Mouse (Mus musculus): ENCODE data around the gene Prkd3. TPM values are rescaled to one million over a fixed set of nuclear protein-coding genes. Genes with fewer than 3 reads are reported as not detected.

Prkd3 gene
- polyA plus RNA-seq, 2 experiments = 38.5 to 43.2 TPM

GRCm38 (mm10) chr17:78937229-78937853 lies 83.3 kb downstream of the Prkd3 start:
- no peak for ATAC-seq (ENCODE audit: low FRiP score, low read depth)
- H3K27ac ChIP-seq (replicated peaks; ENCODE audit: low read depth, low read length) = no peak overlapping the region
- WGBS = 11% methylated on average over 26 of the region's 26 CpGs

GRCm38 (mm10) chr17:78936466-78937228 lies 84.0 kb downstream of the Prkd3 start, which contains the start of the genes Cebpz and Ndufaf7:
Gene Cebpz, minus strand, starts transcription at chr17:78937066.
Gene Ndufaf7, plus strand, starts transcription at chr17:78937136.
- DNase-seq (ENCODE audit: low spot score) = peak; percentile 97
- Histone ChIP-seq H3K36me3 (ENCODE audit: control insufficient read depth, insufficient read depth, low read length) (peaks cover 35% of the 10 kb centered on the region), H3K4me2 (replicated peaks; ENCODE audit: low read depth, low read length, severe bottlenecking) (peak within 1 kb of the TSS; percentile 60), H3K27ac (replicated peaks; ENCODE audit: low read depth, low read length) (no peak within 1 kb of the TSS), H3K27me3 (ENCODE audit: control insufficient read depth, insufficient read depth, low read length) (no peaks in the 10 kb centered on the region), H3K4me1 (ENCODE audit: control insufficient read depth, insufficient read depth, low read length) (peaks cover 5% of the 10 kb centered on the region), H3K4me3 (replicated peaks; ENCODE audit: low read length) (peak within 1 kb of the TSS; percentile 79), H3K9me3 (ENCODE audit: control insufficient read depth, low read length) (no peaks in the 10 kb centered on the region), H3K9ac (ENCODE audit: low read depth, low read length, severe bottlenecking) (peak within 1 kb of the TSS; percentile 82)
- peak; percentile 100 for ATAC-seq (ENCODE audit: low FRiP score, low read depth)
- peak; percentile 77; the same call in 1 of the 2 replicates for TF ChIP-seq POLR2A (IDR thresholded peaks at IDR 0.05; ENCODE audit: borderline replicate concordance, extremely low read depth, insufficient read depth, insufficient read length)
- under 1% methylated on average over 45 of the region's 45 CpGs for WGBS

More at GRCm38 (mm10) chr17:78937229-78937853, 83.3 kb downstream of the Prkd3 start:
- DNase-seq (ENCODE audit: low spot score) = no peak
- no peak for TF ChIP-seq POLR2A (IDR thresholded peaks at IDR 0.05; ENCODE audit: borderline replicate concordance, extremely low read depth, insufficient read depth, insufficient read length)
- Histone ChIP-seq H3K27me3 (ENCODE audit: control insufficient read depth, insufficient read depth, low read length) (no peaks in the 10 kb centered on the region), H3K36me3 (ENCODE audit: control insufficient read depth, insufficient read depth, low read length) (peaks cover 29% of the 10 kb centered on the region), H3K4me2 (replicated peaks; ENCODE audit: low read depth, low read length, severe bottlenecking) (peak overlapping the region; percentile 60), H3K9ac (ENCODE audit: low read depth, low read length, severe bottlenecking) (peak overlapping the region; percentile 82), H3K4me1 (ENCODE audit: control insufficient read depth, insufficient read depth, low read length) (peaks cover 5% of the 10 kb centered on the region), H3K4me3 (replicated peaks; ENCODE audit: low read length) (peak overlapping the region; percentile 79), H3K9me3 (ENCODE audit: control insufficient read depth, low read length) (no peaks in the 10 kb centered on the region)

DNA sequence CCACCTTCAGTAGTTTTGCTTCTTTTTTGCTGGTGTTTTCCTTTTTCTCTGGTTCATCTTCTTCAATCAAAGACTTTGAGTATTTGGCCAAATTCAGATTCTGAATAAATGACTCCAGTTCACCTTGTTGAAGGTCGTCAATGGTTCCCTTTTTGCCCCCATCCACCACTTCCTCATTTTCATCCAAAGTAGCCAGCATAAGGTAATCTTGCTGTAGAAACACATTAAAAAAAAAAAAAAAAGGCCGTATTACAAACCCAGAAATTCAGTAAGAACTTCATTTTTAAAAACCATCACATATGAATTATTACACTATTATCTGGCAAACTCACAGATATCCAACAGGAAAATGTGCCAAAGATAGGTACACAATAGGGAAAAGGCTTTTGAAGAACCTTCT lies 84.8 kb downstream of the Prkd3 start:
- H3K9me3 ChIP-seq (ENCODE audit: control insufficient read depth, low read length) = no peaks in the 10 kb centered on the region
- 77% methylated on average over 2 of the region's 2 CpGs for WGBS
- no peak overlapping the region; the same call in 1 of the 2 replicates for H3K9ac ChIP-seq (ENCODE audit: low read depth, low read length, severe bottlenecking)
- peak overlapping the region; percentile 79 for H3K4me3 ChIP-seq (replicated peaks; ENCODE audit: low read length)
- peaks cover 5% of the 10 kb centered on the region for H3K4me1 ChIP-seq (ENCODE audit: control insufficient read depth, insufficient read depth, low read length)
- ATAC-seq (ENCODE audit: low FRiP score, low read depth) (no peak), DNase-seq (ENCODE audit: low spot score) (no peak)
- H3K27me3 ChIP-seq (ENCODE audit: control insufficient read depth, insufficient read depth, low read length) = no peaks in the 10 kb centered on the region
- H3K27ac ChIP-seq (replicated peaks; ENCODE audit: low read depth, low read length) = no peak overlapping the region
- TF ChIP-seq POLR2A (IDR thresholded peaks at IDR 0.05; ENCODE audit: borderline replicate concordance, extremely low read depth, insufficient read depth, insufficient read length) = no peak
- peak overlapping the region; percentile 60 for H3K4me2 ChIP-seq (replicated peaks; ENCODE audit: low read depth, low read length, severe bottlenecking)
- H3K36me3 ChIP-seq (ENCODE audit: control insufficient read depth, insufficient read depth, low read length) = peaks cover 42% of the 10 kb centered on the region

- ATAC-seq (ENCODE audit: low FRiP score, low read depth) (no peak), DNase-seq (ENCODE audit: low spot score) (no peak)
- no peaks in the 10 kb centered on the region for H3K27me3 ChIP-seq (ENCODE audit: control insufficient read depth, insufficient read depth, low read length)
- H3K9ac ChIP-seq (ENCODE audit: low read depth, low read length, severe bottlenecking) = no peak overlapping the region
- WGBS = 51% methylated on average over 6 of the region's 6 CpGs
- peaks cover 35% of the 10 kb centered on the region for H3K36me3 ChIP-seq (ENCODE audit: control insufficient read depth, insufficient read depth, low read length)
- H3K4me3 ChIP-seq (replicated peaks; ENCODE audit: low read length) = 0 out of 2 replicates have a peak overlapping the region, but pooled peaks have one; percentile 61
- H3K4me2 ChIP-seq (replicated peaks; ENCODE audit: low read depth, low read length, severe bottlenecking) = peak overlapping the region; percentile 3; the same call in 1 of the 2 replicates
- no peaks in the 10 kb centered on the region for H3K9me3 ChIP-seq (ENCODE audit: control insufficient read depth, low read length)
- H3K4me1 ChIP-seq (ENCODE audit: control insufficient read depth, insufficient read depth, low read length) = 0 out of 2 replicates have a peak, but pooled peaks cover 4% of the 10 kb centered on the region
- no peak overlapping the region for H3K27ac ChIP-seq (replicated peaks; ENCODE audit: low read depth, low read length)
- TF ChIP-seq POLR2A (IDR thresholded peaks at IDR 0.05; ENCODE audit: borderline replicate concordance, extremely low read depth, insufficient read depth, insufficient read length) = no peak
Measured at GRCm38 (mm10) chr17:78917696-78918095, 102.9 kb downstream of the Prkd3 start.

DNA sequence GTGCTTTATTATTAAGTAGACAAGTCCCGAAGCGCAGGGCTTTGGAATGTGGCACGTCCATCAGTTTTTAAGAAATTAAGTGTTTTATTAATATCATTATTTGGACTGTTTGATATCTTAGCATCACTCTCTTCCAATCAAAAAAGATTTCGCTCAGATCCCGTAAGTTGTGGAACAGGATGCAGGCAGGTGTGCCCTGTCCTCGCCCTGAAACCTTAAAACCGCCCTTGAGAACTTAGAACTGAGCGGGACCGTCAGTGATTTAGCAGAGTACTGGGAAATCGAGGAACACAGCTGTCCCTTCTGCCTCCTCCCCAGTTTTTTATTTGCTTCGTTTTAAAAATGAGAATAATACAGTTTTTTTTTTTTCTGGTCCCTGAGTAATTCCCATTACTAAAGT lies 103.7 kb downstream of the Prkd3 start:
- Histone ChIP-seq H3K4me2 (replicated peaks; ENCODE audit: low read depth, low read length, severe bottlenecking) (peak overlapping the region; percentile 72), H3K4me1 (ENCODE audit: control insufficient read depth, insufficient read depth, low read length) (0 out of 2 replicates have a peak, but pooled peaks cover 4% of the 10 kb centered on the region), H3K9me3 (ENCODE audit: control insufficient read depth, low read length) (no peaks in the 10 kb centered on the region), H3K4me3 (replicated peaks; ENCODE audit: low read length) (peak overlapping the region; percentile 61), H3K9ac (ENCODE audit: low read depth, low read length, severe bottlenecking) (peak overlapping the region; percentile 69), H3K36me3 (ENCODE audit: control insufficient read depth, insufficient read depth, low read length) (peaks cover 29% of the 10 kb centered on the region), H3K27ac (replicated peaks; ENCODE audit: low read depth, low read length) (peak overlapping the region; percentile 77), H3K27me3 (ENCODE audit: control insufficient read depth, insufficient read depth, low read length) (no peaks in the 10 kb centered on the region)
- ATAC-seq (ENCODE audit: low FRiP score, low read depth) (peak; percentile 12; the same call in 1 of the 2 replicates), DNase-seq (ENCODE audit: low spot score) (no peak)
- TF ChIP-seq POLR2A (IDR thresholded peaks at IDR 0.05; ENCODE audit: borderline replicate concordance, extremely low read depth, insufficient read depth, insufficient read length) = no peak
- WGBS = 2% methylated on average over 11 of the region's 11 CpGs

Measured in limb, embryonic 14.5 days (tissue).